Mouse (Mus musculus) testis, postnatal 10 days (tissue): Measurements from ENCODE around the gene BC035044.
A peak's percentile ranks its signal among the peaks of the same experiment; 100 is the strongest.
"Not testable (repeated sequence)": the region's sequence is repeated elsewhere in the genome, so short reads cannot be mapped to it uniquely, and the experiment has no call there.

ENCODE experiments used
- DNase-seq: peaks from one replicate; pipeline ENCODE4 v3.0.0; 2021; ENCODE audit warnings: low spot score

The BC035044 gene

DNA sequence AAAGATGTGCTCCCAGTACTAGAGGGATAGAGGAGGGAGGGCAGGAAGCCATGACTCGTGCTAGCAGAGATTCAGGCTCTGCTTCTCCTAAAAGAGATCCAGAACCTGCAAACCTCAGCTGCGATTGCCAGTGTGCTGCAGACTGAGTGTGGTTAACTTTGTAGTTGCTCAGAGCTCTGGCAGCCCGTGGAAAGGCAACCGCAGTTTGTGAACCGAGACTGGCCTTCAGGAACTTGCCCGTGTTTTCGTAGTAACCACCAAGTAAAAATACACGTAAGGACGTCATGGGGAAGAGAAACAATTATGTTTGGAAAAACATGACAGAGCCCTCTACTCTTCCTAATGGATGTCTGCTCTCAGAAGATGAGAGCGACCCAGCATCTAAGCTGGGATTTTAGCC lies 57.9 kb downstream of the BC035044 start:
- DNase-seq, result no peak

DNA sequence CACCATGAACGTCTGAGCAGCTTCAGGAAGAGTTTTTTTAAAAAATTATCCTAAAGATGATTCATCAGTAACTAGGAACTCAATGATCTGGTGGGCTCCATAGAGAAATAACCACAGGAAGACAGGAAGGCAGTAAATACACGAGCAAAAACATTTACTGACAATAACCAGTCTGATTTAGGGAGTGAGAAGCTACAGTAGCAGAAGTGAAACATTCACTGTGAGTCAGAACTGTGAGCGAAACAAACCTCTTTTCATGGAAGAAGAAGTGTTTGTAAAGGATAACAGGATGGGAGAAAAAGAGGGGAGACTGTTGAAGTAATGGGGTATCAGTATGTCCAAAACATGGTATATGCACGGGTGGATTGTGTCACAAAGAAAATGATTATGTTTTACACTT lies 61.1 kb downstream of the BC035044 start:
- DNase-seq, result no peak

- DNase-seq, result no peak
Observed at GRCm38 (mm10) chr6:128826781-128827180, 64.1 kb downstream of the BC035044 start.

- no peak for DNase-seq
Observed at GRCm38 (mm10) chr6:128826132-128826531, 64.8 kb downstream of the BC035044 start, which contains the start of the genes Gm44511 and Klrb1b. Gene Gm44511 (minus strand): TSS chr6:128826315. Gene Klrb1b (minus strand): TSS chr6:128826331.

GRCm38 (mm10) chr6:128818083-128818802 lies 72.7 kb downstream of the BC035044 start:
- DNase-seq, result no peak

- DNase-seq, result no peak
Observed at GRCm38 (mm10) chr6:128808532-128808931, 82.4 kb downstream of the BC035044 start.

GRCm38 (mm10) chr6:128807021-128807420 lies 83.9 kb downstream of the BC035044 start:
- no peak for DNase-seq

GRCm38 (mm10) chr6:128804823-128805640 lies 85.9 kb downstream of the BC035044 start:
- DNase-seq, result peak; percentile 77

DNA sequence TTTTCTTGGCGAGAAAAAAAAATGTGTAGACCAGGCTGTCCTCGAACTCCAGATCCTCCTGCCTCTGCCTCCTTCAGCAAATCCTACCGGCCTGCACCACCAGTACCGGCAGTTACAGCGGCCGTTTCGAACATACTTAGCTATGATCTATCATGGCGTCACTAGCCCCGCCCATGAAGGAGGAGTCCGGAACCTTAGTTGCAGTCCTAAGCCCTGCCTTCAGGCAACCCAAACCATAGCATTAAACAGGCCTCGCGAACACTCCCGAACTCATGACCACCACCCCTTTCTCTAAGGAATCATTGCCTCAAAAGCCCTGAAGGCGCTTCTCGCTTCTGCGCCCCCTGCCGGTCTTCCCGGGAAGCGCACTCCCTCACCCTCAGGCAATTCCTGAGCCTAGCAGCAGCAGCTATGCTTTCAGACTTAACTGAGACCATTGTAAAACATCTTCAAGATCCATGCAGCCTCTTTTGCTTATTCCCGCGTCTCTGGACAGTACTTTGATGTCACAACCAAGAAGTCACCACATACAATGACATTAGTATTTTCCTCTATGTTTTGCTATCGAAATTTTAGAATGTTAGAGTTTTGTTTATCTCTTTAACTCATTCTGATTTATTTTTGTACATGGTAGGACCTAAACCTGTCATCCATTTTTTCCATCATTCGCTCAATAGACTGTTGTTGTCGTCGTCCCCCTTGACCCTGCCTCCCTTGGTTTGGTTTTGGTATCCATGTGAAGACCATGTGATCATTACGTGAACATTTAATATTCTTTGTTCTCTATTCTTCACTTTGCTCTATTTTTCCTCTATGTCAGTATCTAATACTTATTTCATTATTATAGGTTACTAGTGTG lies 87.7 kb downstream of the BC035044 start:
- peak; percentile 97 for DNase-seq

DNA sequence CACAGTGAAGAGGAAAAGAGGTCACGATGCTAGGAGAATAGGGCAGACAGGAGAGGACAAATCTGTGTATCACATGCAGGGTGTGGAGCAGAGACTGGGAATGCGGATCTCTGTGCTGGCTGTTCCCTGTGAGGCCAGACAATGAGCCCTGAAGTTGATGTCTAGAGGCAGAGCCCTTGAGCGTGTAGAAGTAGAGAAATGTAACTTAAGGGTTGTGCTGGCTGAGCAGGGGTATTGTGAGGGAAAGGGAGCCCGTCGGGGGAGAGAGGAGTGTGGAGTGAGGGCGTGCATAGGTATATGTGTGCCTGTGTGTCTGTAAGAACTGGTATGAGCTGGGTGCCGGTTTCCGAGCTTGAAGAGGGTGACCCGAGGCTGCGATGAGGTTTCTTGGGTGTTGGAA lies 88.4 kb downstream of the BC035044 start:
- DNase-seq, result no peak

DNA sequence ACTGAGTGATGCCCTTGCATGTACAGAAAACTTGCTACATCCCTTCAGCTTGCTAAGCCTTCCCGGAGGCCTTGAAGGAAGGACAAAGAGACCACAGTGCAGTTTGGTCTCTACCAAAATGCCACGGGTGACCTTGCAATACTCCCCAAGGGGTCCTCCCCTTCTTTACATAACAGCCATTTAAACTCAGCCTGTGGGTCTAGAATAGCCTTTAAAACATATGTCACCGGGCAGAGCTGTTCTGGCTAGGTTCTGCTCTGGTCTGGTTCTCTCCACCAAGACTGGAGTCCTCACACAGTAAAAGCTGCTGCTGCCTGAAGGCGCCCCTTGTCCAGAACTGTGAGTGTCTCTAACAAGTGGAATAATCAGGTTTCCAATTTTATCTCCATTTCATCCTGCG lies 90.2 kb downstream of the BC035044 start:
- DNase-seq, result not testable (repeated sequence)

GRCm38 (mm10) chr6:128799896-128800270 lies 91.0 kb downstream of the BC035044 start:
- DNase-seq, result no peak

DNA sequence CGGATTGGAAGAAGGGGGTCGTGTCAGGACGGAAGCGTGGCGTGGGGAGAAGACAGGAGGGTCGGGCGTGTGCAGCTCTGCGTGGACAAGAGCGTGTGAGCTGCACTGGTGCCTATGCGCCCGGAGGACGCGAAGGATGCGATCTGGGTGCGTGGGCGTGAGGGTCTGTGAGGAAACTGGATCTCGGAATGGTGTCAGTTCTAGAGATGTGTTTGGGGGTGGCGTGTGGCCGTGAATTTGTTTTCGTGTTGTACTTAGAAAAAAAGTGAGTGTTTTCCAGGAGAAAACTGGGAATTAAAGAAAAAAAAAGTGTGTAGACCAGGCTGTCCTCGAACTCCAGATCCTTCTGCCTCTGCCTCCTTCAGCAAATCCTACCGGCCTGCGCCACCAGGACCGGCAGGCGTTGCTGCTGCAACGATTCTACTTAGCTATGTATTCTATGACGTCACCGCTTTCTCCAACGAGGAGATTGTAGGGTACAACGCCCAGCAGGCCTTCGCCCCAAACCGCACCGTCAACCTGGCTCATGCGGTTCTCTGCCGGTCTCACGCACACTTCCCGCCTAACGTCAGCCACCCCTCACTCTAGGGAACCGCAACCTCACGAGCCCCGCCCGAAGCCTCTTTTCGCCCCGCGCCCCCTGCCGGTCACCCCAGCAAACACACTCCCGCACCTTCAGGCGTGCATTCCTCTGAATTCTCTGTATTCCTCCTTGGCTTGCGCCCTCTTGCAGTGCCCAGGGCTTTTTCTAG lies 91.6 kb downstream of the BC035044 start:
- DNase-seq, result peak; percentile 87
